Mouse (Mus musculus): ENCODE data around the gene Slc6a3.

The Slc6a3 gene

DNA sequence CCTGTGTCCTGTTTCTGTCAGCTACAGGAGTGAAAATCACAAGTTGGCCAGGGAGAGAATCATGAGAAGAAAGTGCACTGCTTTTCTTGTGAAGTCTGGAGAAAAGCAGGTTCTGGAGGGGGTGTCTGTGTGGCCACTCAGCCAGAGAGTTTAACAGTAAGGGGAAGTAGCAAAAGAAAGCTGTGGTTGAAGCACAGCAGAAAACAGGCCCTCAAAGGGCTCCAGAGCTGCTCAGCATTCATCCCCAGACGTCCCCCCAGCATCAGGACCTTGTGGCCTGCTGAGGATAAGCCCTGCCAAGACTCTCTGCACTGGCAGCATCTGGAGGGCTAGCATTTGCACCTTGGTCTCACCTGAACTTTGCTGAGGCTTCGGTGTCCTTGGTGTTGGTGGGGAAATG lies 56.0 kb downstream of the Slc6a3 start:
- no peak for DNase-seq

DNA sequence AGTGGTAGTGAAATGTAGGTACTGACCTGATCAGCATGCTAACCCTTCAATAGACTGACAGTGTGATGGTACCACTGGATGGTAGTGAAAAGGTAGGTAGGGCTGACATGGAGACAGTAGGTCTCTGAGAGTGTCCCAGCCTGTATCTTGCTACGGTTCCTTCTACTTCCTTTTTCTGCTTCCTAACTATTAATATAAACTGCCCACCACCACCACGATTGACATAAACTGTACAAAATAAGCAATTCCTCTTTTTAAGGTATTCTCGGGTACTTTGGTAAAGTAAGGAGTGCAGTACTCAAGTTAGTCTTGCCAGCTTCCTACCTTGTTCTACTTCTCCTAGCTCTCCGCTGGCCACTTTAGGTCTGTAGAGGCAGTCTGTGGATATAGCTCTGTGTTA lies 59.7 kb downstream of the Slc6a3 start:
- DNase-seq = no peak

DNA sequence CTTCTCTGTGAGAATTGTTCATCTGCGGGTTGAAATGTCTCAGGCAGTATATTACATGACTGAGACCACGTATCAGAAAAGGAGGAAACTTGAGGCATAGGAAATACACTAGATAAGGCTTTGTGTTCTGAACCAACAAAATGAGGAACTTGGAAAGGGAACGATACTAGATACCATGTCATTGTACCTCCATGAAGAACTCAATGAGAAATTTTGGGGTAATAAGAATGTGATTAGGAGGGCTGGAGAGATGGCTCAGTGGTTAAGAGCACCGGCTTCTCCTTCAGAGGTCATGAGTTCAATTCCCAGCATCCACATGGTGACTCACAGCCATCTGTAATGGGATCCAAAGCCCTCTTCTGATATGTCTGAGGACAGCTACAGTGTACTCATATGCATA lies 63.7 kb downstream of the Slc6a3 start:
- no peak for DNase-seq

DNA sequence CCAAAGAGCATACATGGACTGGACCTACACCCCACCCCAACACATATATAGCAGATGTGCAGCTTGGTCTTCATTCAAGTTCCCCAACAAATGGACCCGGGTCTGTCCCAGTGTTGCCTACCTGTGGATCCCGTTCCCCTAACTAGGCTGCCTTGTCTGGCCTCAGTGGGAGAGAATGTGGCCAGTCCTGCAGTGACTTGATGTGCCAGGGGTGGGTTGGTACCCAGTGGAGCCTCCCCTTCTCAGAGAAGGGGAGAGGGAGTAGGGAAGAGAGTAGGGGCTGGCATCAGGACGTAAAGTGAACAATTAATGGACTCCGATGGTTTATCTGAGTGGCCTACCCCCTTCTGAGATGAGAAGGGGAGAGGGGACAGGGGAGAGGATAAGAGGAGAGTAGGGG lies 66.5 kb downstream of the Slc6a3 start:
- DNase-seq = no peak

DNA sequence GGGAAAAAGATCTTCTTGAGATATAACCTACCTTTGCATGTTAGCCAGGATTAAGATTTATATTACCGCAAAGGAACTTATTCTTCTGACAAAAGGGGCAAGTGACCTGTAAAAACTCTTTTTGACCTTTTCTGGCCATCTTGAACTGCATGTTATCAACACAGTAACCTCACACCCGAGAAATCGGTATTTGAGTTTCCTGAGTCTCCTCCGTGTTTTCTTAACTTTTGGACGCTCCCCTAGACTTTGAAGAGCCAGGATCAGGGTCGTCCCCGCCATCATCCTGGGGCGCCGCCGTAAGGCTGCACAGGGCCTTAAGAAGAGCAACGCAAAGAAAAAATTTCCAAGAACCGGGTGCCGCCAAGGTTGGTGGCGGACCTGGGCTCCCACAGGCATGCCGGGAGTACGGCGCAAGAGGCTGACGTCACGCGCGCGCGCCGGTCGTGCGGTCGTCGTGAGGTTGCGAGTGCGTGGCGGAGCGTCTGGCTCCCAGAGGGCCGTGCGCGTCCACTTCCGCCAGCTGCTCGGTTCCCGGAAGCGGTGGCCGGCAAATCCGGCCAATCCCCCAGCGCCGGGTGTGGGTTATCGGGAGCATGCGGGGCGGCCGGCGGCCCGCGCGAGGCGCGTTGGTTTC lies 67.1 kb downstream of the Slc6a3 start, which contains the start of gene Clptm1l:
TSS of gene Clptm1l (plus strand) at position 485 of the 634 bp plus-strand sequence.
- DNase-seq = peak; percentile 98 to 99

DNA sequence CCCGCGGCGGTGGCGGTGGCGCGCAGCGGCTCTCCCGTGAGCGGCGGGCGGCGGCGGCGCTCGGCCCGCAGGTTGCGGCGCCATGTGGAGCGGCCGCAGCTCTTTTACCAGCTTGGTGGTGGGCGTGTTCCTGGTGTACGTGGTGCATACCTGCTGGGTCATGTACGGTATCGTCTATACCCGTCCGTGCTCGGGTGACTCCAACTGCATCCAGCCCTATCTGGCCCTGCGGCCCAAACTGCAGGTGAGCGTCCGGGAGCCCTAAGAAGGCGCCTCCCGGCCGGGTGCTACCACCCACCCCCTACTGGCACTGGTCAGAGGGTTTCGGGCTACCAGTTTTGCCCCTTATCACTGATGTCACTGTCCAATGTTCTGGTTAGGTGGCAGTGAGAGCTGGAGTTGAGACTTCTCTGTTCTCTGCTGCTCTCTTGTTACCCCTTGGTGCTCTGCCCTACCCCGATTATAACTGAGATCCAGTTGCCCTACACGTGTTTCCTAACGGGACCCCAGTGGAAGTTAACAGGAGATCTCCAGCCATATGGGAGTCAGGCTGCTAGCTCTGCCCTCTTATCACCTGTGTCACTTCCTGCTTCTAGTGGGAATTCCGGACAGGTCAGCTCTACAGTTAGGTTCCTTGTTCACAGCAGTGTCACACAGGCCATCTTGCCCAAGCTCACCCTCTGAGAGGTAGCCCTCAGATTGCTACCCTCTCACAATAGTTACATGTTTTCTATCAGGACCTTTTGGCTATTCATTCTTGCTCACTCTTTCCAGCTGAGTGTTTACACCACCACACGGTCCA lies 67.8 kb downstream of the Slc6a3 start:
- no peak for DNase-seq

DNA sequence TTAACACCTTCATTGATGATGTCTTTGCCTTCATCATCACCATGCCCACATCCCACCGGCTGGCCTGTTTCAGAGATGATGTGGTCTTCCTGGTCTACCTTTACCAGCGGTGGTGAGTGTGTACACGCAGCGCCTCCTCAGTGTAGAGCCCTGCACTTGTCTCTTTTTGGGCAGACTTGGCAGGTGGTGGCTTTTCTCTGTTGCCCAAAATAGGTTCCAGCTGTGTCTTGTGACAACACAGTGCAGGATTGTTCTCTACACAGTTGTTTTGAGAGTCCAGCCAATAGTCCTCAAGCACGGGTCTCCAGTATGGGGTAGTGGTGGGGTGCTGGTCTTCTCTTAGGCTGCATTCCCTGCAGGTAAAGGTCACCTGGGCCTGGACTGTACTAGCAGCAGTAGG lies 81.9 kb downstream of the Slc6a3 start:
- no peak for DNase-seq

DNA sequence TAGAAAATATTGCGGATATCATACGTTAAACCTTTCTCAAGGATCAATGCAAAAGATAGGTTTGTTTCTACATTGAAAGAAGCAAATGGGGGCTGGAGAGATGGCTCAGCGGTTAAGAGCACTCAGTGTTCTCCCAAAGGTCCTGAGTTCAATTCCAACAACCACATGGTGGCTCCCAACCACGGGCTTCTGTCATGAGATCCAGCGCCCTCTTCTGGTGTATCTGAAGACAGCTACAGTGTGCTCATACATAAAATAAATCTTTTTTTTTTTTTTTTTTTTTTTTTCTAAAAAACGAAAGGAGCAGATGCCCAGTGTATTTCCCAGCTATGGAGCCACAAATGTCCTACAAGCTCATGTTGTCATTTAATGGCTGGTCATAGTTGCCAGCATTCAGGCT lies 84.1 kb downstream of the Slc6a3 start:
- no peak for DNase-seq

DNA sequence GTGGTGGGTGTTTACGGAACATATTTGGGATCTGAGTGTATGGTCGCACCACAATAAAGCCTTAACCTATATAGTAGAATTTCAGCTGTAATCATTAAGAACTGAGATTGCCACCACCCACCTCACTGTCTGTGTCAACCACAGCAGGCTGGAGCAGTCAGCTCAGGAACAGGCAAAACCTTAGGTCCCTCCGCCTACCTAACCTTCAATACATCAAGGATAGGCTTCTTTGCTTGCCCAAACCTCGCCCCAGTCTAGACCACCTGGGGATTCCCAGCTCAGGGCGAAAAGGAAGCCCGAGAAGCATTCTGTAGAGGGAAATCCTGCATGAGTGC lies 89.8 kb downstream of the Slc6a3 start:
- DNase-seq = no peak

DNA sequence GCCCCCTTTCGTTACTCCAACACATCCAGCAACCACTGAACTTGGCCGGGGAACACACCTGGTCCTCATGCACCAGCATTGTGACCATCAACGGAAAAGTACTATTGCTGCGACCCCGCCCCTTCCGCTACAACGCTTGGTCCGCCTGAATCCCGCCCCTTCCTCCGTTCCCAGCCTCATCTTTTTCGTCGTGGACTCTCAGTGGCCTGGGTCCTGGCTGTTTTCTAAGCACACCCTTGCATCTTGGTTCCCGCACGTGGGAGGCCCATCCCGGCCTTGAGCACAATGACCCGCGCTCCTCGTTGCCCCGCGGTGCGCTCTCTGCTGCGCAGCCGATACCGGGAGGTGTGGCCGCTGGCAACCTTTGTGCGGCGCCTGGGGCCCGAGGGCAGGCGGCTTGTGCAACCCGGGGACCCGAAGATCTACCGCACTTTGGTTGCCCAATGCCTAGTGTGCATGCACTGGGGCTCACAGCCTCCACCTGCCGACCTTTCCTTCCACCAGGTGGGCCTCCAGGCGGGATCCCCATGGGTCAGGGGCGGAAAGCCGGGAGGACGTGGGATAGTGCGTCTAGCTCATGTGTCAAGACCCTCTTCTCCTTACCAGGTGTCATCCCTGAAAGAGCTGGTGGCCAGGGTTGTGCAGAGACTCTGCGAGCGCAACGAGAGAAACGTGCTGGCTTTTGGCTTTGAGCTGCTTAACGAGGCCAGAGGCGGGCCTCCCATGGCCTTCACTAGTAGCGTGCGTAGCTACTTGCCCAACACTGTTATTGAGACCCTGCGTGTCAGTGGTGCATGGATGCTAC lies 90.4 kb downstream of the Slc6a3 start, which contains the start of gene Tert:
TSS of gene Tert (plus strand) at position 167 of the 805 bp plus-strand sequence.
- DNase-seq = peak; percentile 73 to 84
